Mouse (Mus musculus) mouse embryonic stem cell (cell line): ENCODE results near the gene Pum3.

Source experiments
- in situ Hi-C, 2 experiments: fragments of 300-500 bp; cut with MboI; formaldehyde crosslinking; loops; 1 replicate in 1 of 2; 3 replicates in 1 of 2; pipeline ENCODE4 v1.14.3; 2019 to 2020; ENCODE audit warnings: low sequenced_read_pairs in 2 of 2, low pct_unique_long_range_greater_than_20kb in 1 of 2, mixed read lengths in 1 of 2; ENCODE audit not compliant: unreplicated experiment in 1 of 2

The Pum3 gene

GRCm38 (mm10) chr19:27346501-27346900 is 83.1 kb downstream of the Pum3 start:
- in situ Hi-C loops, result no loop called here
